Mouse (Mus musculus): Measurements from ENCODE around the gene Nckap5. TPM values are rescaled to one million over a fixed set of nuclear protein-coding genes. Genes with fewer than 3 reads are reported as not detected.

The Nckap5 gene
- polyA plus RNA-seq, 1 experiment, result 3.1 TPM

DNA sequence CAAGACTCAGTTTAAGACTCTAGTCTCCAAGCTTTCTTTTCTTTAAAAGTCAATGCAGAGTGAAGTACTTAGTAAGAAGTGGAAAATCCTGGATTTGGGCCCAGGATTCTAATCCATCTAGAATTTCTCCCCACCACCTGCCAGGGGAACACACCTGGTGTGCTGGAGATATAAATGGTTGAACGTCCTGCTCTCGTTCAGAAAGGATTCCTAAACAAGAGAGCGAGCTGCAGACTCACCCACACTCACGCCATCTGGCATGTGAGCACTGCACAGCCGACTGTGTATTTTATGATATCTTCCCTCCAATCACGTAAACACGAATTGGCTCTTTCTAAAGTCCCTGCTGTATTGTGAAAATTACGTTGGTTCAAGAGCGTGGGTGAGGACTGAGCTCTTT is 885.5 kb downstream of the Nckap5 start:
- peak; percentile 12 to 34 for DNase-seq (ENCODE audit: extremely low spot score in 1 of 2, low spot score in 1 of 2)

DNA sequence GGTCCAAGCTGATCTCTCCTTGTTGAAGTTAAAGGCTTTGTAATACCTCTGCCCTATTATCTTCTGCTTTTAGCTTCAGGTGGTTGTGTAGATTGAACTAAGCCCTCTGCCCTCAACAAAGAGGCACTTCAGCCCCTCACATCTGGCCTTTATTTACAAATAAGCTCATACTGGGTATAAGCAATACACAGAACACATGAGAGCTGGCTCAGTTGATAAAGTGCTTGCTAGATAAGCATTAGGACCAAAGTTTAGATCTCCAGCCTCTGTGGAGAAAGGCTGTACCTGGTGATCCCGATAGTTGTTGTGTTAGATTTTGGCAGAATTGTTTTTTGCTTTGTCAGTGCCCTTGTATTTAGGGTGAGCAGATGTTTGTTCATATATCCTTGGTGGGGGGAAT is 887.3 kb downstream of the Nckap5 start:
- no peak for DNase-seq (ENCODE audit: extremely low spot score in 1 of 2, low spot score in 1 of 2)

DNA sequence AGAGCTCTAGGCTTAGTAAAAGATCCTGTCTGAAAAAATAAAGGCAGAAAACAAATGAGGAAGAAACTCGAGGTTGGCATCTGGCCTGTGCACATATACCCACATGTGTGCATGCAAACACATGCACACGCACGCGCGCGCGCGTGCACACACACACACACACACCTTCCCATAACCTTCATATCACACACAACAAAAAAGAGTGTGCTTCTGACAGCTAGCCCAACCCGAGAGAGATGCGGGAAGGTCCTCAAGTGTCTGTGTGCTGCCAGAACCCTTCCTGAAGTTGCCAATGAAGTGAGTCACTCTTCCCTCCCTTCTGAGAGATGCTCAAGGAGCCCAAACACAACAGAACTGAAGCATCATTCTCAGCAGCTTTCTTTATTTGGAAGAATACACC is 905.1 kb downstream of the Nckap5 start:
- peak in 1 of 2 experiments; percentile 12 for DNase-seq (ENCODE audit: extremely low spot score in 1 of 2, low spot score in 1 of 2)

DNA sequence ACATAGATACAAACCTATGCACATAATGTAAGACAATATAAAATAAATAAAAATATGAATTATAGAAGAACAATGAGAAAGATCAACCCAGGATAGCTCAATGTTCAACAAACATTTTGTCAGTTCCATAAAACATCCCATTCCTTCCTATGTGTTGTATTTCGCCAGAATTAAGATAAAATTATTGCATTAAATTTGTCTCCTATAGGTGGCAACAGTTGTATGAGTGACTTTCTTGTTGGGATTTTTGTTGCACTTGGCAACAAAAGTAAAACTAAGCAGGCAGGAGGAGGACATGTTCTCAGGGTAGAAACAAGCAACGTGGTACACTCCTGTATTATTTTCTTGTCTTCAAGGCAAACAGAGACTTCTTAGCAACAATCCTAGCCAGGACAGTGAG is 907.5 kb downstream of the Nckap5 start:
- DNase-seq (ENCODE audit: extremely low spot score in 1 of 2, low spot score in 1 of 2), result peak in 1 of 2 experiments; percentile 13

DNA sequence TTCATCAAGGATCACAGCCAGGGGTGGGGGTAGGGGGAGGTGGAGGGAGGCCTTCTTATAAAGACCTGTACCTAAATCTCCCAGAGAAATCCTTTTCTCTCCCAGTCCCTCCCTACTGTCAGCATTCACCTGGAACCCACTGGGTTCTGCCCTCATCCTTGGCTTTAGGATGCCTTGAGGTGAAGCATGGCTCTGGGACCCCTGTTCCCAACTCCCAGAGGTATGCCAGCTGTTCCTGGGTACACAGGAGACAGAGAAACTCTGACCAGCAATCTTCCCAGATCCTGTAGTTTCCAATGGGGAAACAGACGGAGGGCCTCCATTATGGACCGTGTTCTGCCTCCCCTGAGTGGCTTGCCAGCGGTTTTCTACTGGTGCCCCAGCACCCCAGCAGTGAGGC is 909.9 kb downstream of the Nckap5 start:
- no peak for DNase-seq (ENCODE audit: extremely low spot score in 1 of 2, low spot score in 1 of 2)

DNA sequence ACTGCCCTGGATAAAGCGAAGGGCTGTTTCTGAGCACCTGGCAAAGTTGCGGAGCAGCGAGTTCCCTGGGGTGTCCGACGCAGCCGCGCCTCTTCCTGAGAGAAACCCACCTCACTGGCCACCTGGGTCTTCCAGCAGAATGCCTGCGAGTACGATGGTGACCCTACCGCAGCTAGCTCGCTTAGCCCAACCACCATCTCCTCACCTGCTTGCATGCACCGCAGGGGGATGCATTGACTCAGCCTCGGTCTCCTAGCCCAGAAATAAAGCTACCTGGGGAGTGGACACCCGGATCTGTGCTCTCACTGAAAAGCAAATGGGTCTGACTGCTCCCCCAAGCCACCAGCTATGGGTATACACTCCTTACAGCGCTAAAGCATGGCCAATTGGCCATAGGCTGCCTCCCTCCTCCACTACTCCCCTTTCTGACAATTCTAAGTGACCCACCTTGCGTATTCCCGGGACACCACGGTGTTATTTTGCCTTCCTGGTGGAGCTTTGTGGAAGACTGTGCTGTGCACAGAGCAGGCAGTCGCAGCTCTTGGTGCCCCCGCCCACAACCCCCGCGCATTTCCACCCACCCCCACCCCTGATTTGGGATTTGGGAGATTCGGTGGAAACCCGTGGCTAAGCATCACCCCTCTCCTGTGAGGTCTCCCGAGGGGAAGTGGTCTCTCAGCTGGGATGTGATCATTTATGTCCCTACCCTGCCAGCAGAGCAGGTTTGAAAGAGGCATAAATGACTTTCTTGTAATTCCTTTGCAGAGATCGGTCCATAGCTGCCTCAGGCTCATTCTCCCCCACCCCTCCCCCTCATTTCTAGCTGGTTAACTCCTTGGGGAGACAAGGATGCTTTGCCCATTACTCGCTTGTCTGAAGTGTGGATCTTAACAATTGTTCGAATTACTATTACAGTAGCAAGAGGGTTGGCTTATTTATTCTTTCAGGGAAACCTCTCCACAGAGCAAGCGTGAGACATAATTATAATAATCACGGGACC is 917.7 kb downstream of the Nckap5 start, which contains the start of gene Lypd1:
Gene Lypd1, minus strand, starts transcription at position 501 of the 1,000 bp plus-strand sequence.
- DNase-seq (ENCODE audit: extremely low spot score in 1 of 2, low spot score in 1 of 2), result no peak

DNA sequence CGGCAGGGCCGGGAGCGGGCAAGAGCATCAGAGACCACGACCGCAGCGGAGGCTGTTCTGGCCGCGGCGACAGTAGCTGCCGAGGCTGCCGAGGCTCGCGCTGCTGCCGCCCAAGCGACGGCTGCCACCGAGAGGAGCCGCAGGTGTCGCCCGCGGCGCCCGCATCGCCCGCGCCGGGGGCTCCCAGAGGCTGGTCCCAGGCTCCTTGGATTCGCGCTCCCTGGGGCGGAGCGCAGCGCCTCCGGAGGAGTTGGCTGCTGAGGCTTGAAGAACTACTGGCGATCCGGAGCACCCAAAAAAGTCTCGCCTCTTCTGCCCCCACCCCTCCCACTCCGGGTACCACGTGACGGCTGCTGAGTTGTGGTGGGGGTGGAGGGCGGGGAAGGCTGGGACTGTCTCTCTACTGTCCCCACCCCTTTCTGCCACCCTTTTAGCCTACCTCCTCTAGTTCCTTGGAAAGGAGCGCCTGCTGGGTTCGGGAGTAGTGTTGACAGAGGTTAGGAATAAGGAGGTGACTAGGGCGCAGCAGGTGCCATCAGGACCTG is 918.6 kb downstream of the Nckap5 start:
- peak; percentile 11 to 66 for DNase-seq (ENCODE audit: extremely low spot score in 1 of 2, low spot score in 1 of 2)

DNA sequence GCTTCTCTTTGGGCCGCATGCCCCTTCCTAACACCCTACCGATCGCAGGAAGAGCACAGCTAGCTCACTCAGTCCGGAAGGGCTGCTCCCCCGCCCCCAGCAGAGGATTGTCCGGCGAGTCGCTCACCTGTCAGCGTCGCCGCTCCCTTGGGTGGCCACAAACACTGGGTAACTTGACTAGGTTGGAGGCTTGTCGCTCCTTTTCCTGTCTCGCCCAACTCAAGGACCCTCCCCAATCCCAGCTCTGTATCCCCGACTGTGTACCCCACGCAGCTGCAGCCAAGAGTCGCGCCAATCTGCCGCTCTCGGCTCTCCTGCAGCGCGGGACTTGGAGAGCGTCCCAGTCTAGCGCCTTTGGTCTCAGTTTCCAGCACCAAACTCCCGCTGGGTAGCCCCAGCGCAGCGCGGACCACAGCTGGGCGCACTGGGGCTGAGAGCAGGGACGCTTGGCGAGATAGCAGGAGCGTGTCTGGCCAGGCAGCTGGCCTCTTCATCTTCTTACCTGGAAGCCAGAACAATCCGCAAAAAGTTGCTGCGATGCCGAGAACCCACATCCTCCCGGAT is 919.2 kb downstream of the Nckap5 start:
- DNase-seq (ENCODE audit: extremely low spot score in 1 of 2, low spot score in 1 of 2), result peak; percentile 3 to 43

DNA sequence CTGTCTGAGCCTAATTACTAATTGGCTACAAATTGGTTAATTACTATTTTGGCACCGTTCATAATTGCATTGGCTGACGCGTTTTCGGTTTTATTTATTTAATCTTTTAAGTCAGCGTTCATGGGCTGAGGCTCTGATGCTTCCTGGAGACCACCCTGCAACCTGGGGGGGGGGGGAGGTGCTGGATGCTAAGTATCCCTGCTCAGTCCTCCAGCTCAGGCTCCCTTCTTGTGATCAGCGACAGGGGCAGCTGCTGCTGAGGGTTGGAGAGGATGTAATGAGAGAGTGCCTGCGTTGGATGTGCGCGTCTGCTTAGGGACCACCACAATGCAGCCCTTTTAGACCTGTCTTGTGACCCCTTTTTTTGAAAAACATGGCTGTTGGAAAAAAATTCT is 919.7 kb downstream of the Nckap5 start:
- DNase-seq (ENCODE audit: extremely low spot score in 1 of 2, low spot score in 1 of 2), result no peak

DNA sequence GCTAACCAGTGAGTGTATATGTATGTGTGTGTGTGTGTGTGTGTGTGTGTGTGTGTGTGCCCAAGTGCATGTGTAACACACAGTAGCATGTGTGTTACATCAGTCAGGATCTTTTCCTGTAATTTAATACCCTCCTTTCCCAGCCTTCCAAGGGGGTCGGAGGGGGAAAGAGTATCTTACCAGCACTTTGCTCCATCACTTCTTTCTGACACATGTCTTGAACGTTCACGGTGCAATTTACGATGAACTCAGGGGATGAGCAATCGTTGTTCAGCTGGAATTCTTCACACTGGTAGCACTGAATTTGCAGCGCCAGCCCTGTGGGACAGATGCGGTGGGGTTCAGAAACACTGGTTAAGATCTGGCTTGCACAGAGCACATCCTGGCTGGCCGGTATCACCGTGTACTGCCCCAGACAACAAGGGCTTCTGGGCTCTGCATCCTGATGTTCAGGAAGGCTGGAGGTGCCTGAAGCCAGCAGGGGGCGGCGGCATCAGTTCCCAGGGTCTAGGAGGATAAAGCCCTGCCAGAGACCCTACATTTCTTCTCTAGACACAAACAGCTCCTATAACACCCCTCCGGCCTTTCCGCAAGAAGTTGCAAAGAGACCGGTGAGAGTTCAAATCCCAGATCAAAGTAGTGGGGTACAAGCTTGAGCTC is 920.3 kb downstream of the Nckap5 start:
- peak in 1 of 2 experiments; percentile 11 for DNase-seq (ENCODE audit: extremely low spot score in 1 of 2, low spot score in 1 of 2)

DNA sequence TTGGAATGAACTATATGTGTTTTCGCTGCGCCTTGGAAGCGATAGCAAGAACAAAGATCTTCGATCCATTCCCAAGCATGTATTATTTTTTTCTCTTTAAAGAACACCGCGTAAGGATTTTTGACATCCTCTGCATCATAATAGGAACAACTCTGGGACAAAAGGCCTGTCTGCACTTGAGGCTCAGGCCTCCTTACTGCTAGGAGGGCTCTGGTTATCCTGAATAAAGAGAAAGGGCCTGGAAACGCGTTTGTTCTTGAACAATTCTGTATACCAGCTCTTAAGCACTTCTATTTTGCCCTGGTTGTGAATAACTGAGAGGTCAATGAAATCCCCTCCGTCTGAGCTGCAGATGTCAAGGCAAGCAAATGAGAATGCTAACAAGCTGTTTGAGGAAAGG is 937.4 kb downstream of the Nckap5 start:
- DNase-seq (ENCODE audit: extremely low spot score in 1 of 2, low spot score in 1 of 2), result no peak

DNA sequence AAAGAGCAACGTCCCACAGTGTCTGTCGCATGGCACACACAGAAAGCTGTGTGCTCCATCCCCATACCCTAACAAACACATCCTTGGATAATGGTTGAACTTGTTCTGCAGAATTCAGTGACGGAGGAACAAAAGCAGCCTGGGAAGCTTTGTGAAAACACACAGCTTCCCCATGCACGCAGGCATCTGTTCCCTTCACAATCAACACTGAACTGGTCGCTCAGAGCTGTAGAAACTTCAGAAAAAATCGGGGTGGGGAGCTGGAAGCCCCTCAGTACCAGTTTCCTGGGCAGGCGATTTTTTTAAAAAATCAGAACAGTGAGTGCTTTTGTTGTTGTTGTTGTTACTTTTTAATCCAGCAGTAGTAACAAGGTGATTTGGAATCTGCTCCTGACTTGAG is 960.5 kb downstream of the Nckap5 start:
- no peak for DNase-seq (ENCODE audit: extremely low spot score in 1 of 2, low spot score in 1 of 2)
